Mouse (Mus musculus) CH12.LX (cell line): ENCODE results near the gene Col15a1. TPM values are rescaled to one million over a fixed set of nuclear protein-coding genes. Genes with fewer than 3 reads are reported as not detected.

ENCODE experiments used
- DNase-seq: peaks from one replicate; pipeline ENCODE4 v3.0.0-alpha.2; 2013; ENCODE audit errors: extremely low read depth
- H3K27ac ChIP-seq: 2 replicates; pipeline ENCODE4 v1.5.1; 2012; ENCODE audit warnings: low read depth, mild to moderate bottlenecking, control low read depth, moderate library complexity; ENCODE audit not compliant: insufficient read depth
- H3K27me3 ChIP-seq: replicated peaks from 2 replicates; pipeline ENCODE3; 2012; ENCODE audit warnings: inconsistent platforms
- H3K36me3 ChIP-seq, 2 experiments: replicated peaks in 1 of 2; 2 replicates each; pipeline versions ENCODE3 to v1.6.1; 2012; ENCODE audit warnings: inconsistent platforms in 1 of 2, low read length in 1 of 2, mild to moderate bottlenecking in 1 of 2, mixed read lengths in 1 of 2, moderate library complexity in 1 of 2; ENCODE audit not compliant: control insufficient read depth in 1 of 2, insufficient read depth in 1 of 2
- H3K4me1 ChIP-seq, 2 experiments: 2 replicates each; pipeline ENCODE4 v1.6.1; 2012; ENCODE audit warnings: inconsistent platforms in 1 of 2, moderate library complexity in 1 of 2; ENCODE audit not compliant: insufficient read depth in 2 of 2, control insufficient read depth in 1 of 2
- H3K4me2 ChIP-seq: 2 replicates; pipeline ENCODE4 v1.6.1; 2012; ENCODE audit warnings: low read depth, mild to moderate bottlenecking, control low read depth; ENCODE audit not compliant: poor library complexity, insufficient read depth, severe bottlenecking
- H3K4me3 ChIP-seq, 3 experiments: fragments of 150-350 bp in 1 of 3; sonication (generic) in 1 of 3; replicated peaks in 1 of 3; 2 replicates each; pipeline versions ENCODE3 to v1.5.1; 2011 to 2012; ENCODE audit warnings: low read depth in 2 of 3, low read length in 2 of 3, mild to moderate bottlenecking in 2 of 3, moderate library complexity in 2 of 3, control low read depth in 1 of 3, improper control_type of control experiment in 1 of 3, inconsistent platforms in 1 of 3, mixed read lengths in 1 of 3; ENCODE audit not compliant: poor library complexity in 1 of 3
- H3K79me2 ChIP-seq: replicated peaks from 2 replicates; pipeline ENCODE4 v1.6.1; 2012; ENCODE audit warnings: mild to moderate bottlenecking, moderate library complexity; ENCODE audit not compliant: control insufficient read depth, poor library complexity, insufficient read depth, severe bottlenecking; ENCODE audit errors: extremely low read depth
- H3K9ac ChIP-seq: 2 replicates; pipeline ENCODE4 v1.6.1; 2012; ENCODE audit warnings: low read depth, mild to moderate bottlenecking, control low read depth, moderate library complexity; ENCODE audit not compliant: insufficient read depth
- H3K9me3 ChIP-seq: replicated peaks from 2 replicates; pipeline ENCODE3; 2012; ENCODE audit warnings: low read length, inconsistent platforms, mixed read lengths
- BHLHE40 ChIP-seq: IDR thresholded peaks from 2 replicates; pipeline ENCODE4 v1.6.1; 2011; ENCODE audit warnings: mild to moderate bottlenecking, low read depth, low read length, improper control_type of control experiment
- CHD1 ChIP-seq: IDR thresholded peaks from 2 replicates; pipeline ENCODE4 v1.6.1; 2012; ENCODE audit warnings: low read depth, low read length, improper control_type of control experiment, inconsistent platforms
- CHD2 ChIP-seq: IDR thresholded peaks from 2 replicates; pipeline ENCODE4 v1.6.1; 2011; ENCODE audit warnings: low read length, improper control_type of control experiment
- CTCF ChIP-seq, 2 experiments: IDR thresholded peaks in 1 of 2; conservative IDR thresholded peaks in 1 of 2; 2 replicates each; pipeline ENCODE4 v1.5.1; 2011 to 2012; ENCODE audit warnings: low read depth in 2 of 2, low read length in 2 of 2, improper control_type of control experiment in 1 of 2, inconsistent platforms in 1 of 2, mild to moderate bottlenecking in 1 of 2, moderate library complexity in 1 of 2
- E2F4 ChIP-seq: IDR thresholded peaks from 2 replicates; pipeline ENCODE4 v1.6.1; 2011; ENCODE audit warnings: low read depth, low read length, improper control_type of control experiment; ENCODE audit not compliant: insufficient replicate concordance
- ELF1 ChIP-seq: IDR thresholded peaks from 2 replicates; pipeline ENCODE4 v1.6.1; 2014; ENCODE audit warnings: low read depth, mild to moderate bottlenecking, inconsistent platforms, low read length, improper control_type of control experiment
- EP300 ChIP-seq: IDR thresholded peaks from 2 replicates; pipeline ENCODE4 v1.6.1; 2011; ENCODE audit warnings: low read length, improper control_type of control experiment
- ETS1 ChIP-seq: conservative IDR thresholded peaks from 2 replicates; pipeline ENCODE4 v1.6.1; 2012; ENCODE audit warnings: low read depth, mild to moderate bottlenecking, inconsistent platforms, low read length, improper control_type of control experiment, moderate library complexity
- GABPA ChIP-seq: IDR thresholded peaks from 2 replicates; pipeline ENCODE4 v1.6.1; 2012; ENCODE audit warnings: low read depth, low read length, improper control_type of control experiment, inconsistent platforms; ENCODE audit not compliant: insufficient replicate concordance
- HCFC1 ChIP-seq: IDR thresholded peaks from 2 replicates; pipeline ENCODE4 v1.6.1; 2012; ENCODE audit warnings: low read depth, mild to moderate bottlenecking, inconsistent platforms, low read length, improper control_type of control experiment
- IRF4 ChIP-seq: IDR thresholded peaks from 2 replicates; pipeline ENCODE4 v1.6.1; 2014; ENCODE audit warnings: low read depth, mild to moderate bottlenecking, inconsistent platforms, low read length, improper control_type of control experiment
- JUN ChIP-seq: IDR thresholded peaks from 2 replicates; pipeline ENCODE4 v1.6.1; 2011; ENCODE audit warnings: low read depth, mild to moderate bottlenecking, low read length, improper control_type of control experiment, moderate library complexity; ENCODE audit not compliant: insufficient read depth
- JUND ChIP-seq: conservative IDR thresholded peaks from 2 replicates; pipeline ENCODE4 v1.6.1; 2011; ENCODE audit warnings: low read depth, low read length, improper control_type of control experiment
- KAT2A ChIP-seq: IDR thresholded peaks from 2 replicates; pipeline ENCODE4 v1.6.1; 2012; ENCODE audit warnings: low read length, improper control_type of control experiment, inconsistent platforms; ENCODE audit not compliant: insufficient replicate concordance
- MAFK ChIP-seq: IDR thresholded peaks from 2 replicates; pipeline ENCODE4 v1.6.1; 2011; ENCODE audit warnings: low read length, improper control_type of control experiment; ENCODE audit not compliant: insufficient replicate concordance
- MAX ChIP-seq: IDR thresholded peaks from 2 replicates; pipeline ENCODE4 v1.6.1; 2011; ENCODE audit warnings: low read length, improper control_type of control experiment
- MAZ ChIP-seq: IDR thresholded peaks from 2 replicates; pipeline ENCODE4 v1.6.1; 2012; ENCODE audit warnings: low read depth, mild to moderate bottlenecking, inconsistent platforms, low read length, improper control_type of control experiment, moderate library complexity
- MEF2A ChIP-seq: IDR thresholded peaks from 2 replicates; pipeline ENCODE4 v1.6.1; 2014; ENCODE audit warnings: low read depth, mild to moderate bottlenecking, inconsistent platforms, low read length, improper control_type of control experiment, borderline replicate concordance
- MXI1 ChIP-seq: IDR thresholded peaks from 2 replicates; pipeline ENCODE4 v1.6.1; 2011; ENCODE audit warnings: mild to moderate bottlenecking, low read depth, low read length, improper control_type of control experiment
- MYC ChIP-seq: IDR thresholded peaks from 2 replicates; pipeline ENCODE4 v1.6.1; 2011; ENCODE audit warnings: low read depth, mild to moderate bottlenecking, improper control_type of control experiment, low read length
- NELFE ChIP-seq: IDR thresholded peaks from 2 replicates; pipeline ENCODE4 v1.6.1; 2011; ENCODE audit warnings: low read depth, low read length, improper control_type of control experiment
- NRF1 ChIP-seq: IDR thresholded peaks from 2 replicates; pipeline ENCODE4 v1.6.1; 2014; ENCODE audit warnings: low read depth, mild to moderate bottlenecking, inconsistent platforms, low read length, improper control_type of control experiment, moderate library complexity
- PAX5 ChIP-seq: IDR thresholded peaks from 2 replicates; pipeline ENCODE4 v1.6.1; 2012; ENCODE audit warnings: low read length, inconsistent platforms, mixed read lengths
- POLR2A ChIP-seq: IDR thresholded peaks from 2 replicates; pipeline ENCODE4 v1.6.1; 2011; ENCODE audit warnings: low read depth, mild to moderate bottlenecking, improper control_type of control experiment, low read length
- POLR2AphosphoS2 ChIP-seq: IDR thresholded peaks from 2 replicates; pipeline ENCODE4 v1.6.1; 2011; ENCODE audit warnings: low read depth, low read length, improper control_type of control experiment
- RAD21 ChIP-seq: IDR thresholded peaks from 2 replicates; pipeline ENCODE4 v1.6.1; 2011; ENCODE audit warnings: low read depth, mild to moderate bottlenecking, low read length, improper control_type of control experiment, moderate library complexity
- RCOR1 ChIP-seq: conservative IDR thresholded peaks from 2 replicates; pipeline ENCODE4 v1.6.1; 2012; ENCODE audit warnings: low read depth, mild to moderate bottlenecking, inconsistent platforms, low read length, improper control_type of control experiment
- SIN3A ChIP-seq: IDR thresholded peaks from 2 replicates; pipeline ENCODE4 v1.6.1; 2012; ENCODE audit warnings: low read length, improper control_type of control experiment, inconsistent platforms
- SMC3 ChIP-seq: IDR thresholded peaks from 2 replicates; pipeline ENCODE4 v1.6.1; 2011; ENCODE audit warnings: low read depth, low read length, improper control_type of control experiment
- TBP ChIP-seq: conservative IDR thresholded peaks from 2 replicates; pipeline ENCODE4 v1.6.1; 2011; ENCODE audit warnings: low read depth, low read length, improper control_type of control experiment
- TCF12 ChIP-seq: IDR thresholded peaks from 2 replicates; pipeline ENCODE4 v1.6.1; 2014; ENCODE audit warnings: low read depth, mild to moderate bottlenecking, inconsistent platforms, low read length, improper control_type of control experiment
- UBTF ChIP-seq: IDR thresholded peaks from 2 replicates; pipeline ENCODE4 v1.6.1; 2012; ENCODE audit warnings: low read depth, mild to moderate bottlenecking, inconsistent platforms, low read length, improper control_type of control experiment, moderate library complexity
- USF1 ChIP-seq: IDR thresholded peaks from 2 replicates; pipeline ENCODE4 v1.6.1; 2014; ENCODE audit warnings: low read depth, mild to moderate bottlenecking, inconsistent platforms, low read length, improper control_type of control experiment
- USF2 ChIP-seq: conservative IDR thresholded peaks from 2 replicates; pipeline ENCODE4 v1.6.1; 2011; ENCODE audit warnings: low read depth, low read length, improper control_type of control experiment
- ZC3H11A ChIP-seq: IDR thresholded peaks from 2 replicates; pipeline ENCODE4 v1.6.1; 2012; ENCODE audit warnings: low read depth, mild to moderate bottlenecking, inconsistent platforms, low read length, improper control_type of control experiment
- ZKSCAN1 ChIP-seq: IDR thresholded peaks from 2 replicates; pipeline ENCODE4 v1.6.1; 2012; ENCODE audit warnings: low read depth, inconsistent platforms, low read length, improper control_type of control experiment, borderline replicate concordance
- ZMIZ1 ChIP-seq: IDR thresholded peaks from 2 replicates; pipeline ENCODE4 v1.6.1; 2012; ENCODE audit warnings: low read depth, mild to moderate bottlenecking, inconsistent platforms, low read length, improper control_type of control experiment
- ZNF384 ChIP-seq: IDR thresholded peaks from 2 replicates; pipeline ENCODE4 v1.6.1; 2012; ENCODE audit warnings: low read depth, low read length, improper control_type of control experiment, inconsistent platforms
- dilution Hi-C: fragments of 300-500 bp; cut with MboI; formaldehyde crosslinking; loops from 2 replicates; pipeline ENCODE4 v1.14.3; 2020; ENCODE audit warnings: low sequenced_read_pairs; ENCODE audit not compliant: extremely low pct_unique_long_range_greater_than_20kb, extremely low pct_ligation_motif_present
- in situ Hi-C: fragments of 300-500 bp; cut with MboI; formaldehyde crosslinking; loops from 3 replicates; pipeline ENCODE4 v1.14.3; 2019; ENCODE audit warnings: low sequenced_read_pairs, low pct_ligation_motif_present, low pct_unique_long_range_greater_than_20kb, mixed read lengths
- polyA plus RNA-seq: library from polyadenylated mRNA; unstranded; fragments of >175 nt; gene quantifications from 2 replicates; pipeline ENCODE4 v1.2.1, GENCODE M21; 2012; ENCODE audit warnings: low read depth; ENCODE audit not compliant: insufficient read length
- total RNA-seq, 2 experiments: library from RNA; depleted of rRNA; stranded (reverse); fragments of 300-350 nt in 1 of 2; fragments of >200 nt in 1 of 2; gene quantifications; 2 replicates each; pipeline ENCODE4 v1.2.3; 2012 to 2014

Gene Col15a1
- total and polyA plus RNA-seq, 3 experiments, result 0.08 to 2.2 (median 0.68) TPM

GRCm38 (mm10) chr4:47251069-47251468, 43.1 kb downstream of the Col15a1 start:
- no peaks in the 10 kb centered on the region for H3K27me3 ChIP-seq
- H3K4me3 ChIP-seq, result no peak overlapping the region
- DNase-seq, result peak; percentile 99
- dilution Hi-C loops (no loop called here), in situ Hi-C loops (loop anchor here (5.0 kb wide), 1 partner anchor 146 kb away; no protein-coding TSS in a partner anchor)
- peak overlapping the region; percentile 68 for H3K4me2 ChIP-seq
- H3K9me3 ChIP-seq, result peaks cover 16% of the 10 kb centered on the region
- TF ChIP-seq NRF1, result 0 out of 2 replicates have a peak, but pooled peaks have one; percentile 36
- peak; percentile 99 for TF ChIP-seq MYC
- TF ChIP-seq SIN3A, result peak; percentile 99
- no peak for TF ChIP-seq PAX5
- peak; percentile 43 for TF ChIP-seq USF2
- TF ChIP-seq KAT2A, result no peak
- TF ChIP-seq EP300, result peak; percentile 96
- TF ChIP-seq NELFE, result no peak; the same call in 1 of the 2 replicates
- 0 out of 2 replicates have a peak, but pooled peaks have one; percentile 42 for TF ChIP-seq JUN
- no peak for TF ChIP-seq CHD1
- TF ChIP-seq MXI1, result peak; percentile 99
- TF ChIP-seq ELF1, result 0 out of 2 replicates have a peak, but pooled peaks have one; percentile 19
- no peak; the same call in 1 of the 2 replicates for TF ChIP-seq HCFC1
- no peak for TF ChIP-seq MAFK
- TF ChIP-seq GABPA, result no peak
- TF ChIP-seq ZMIZ1, result peak; percentile 54; the same call in 1 of the 2 replicates
- TF ChIP-seq SMC3, result peak; percentile 87
- TF ChIP-seq USF1, result peak; percentile 73
- peak; percentile 67; the same call in 1 of the 2 replicates for TF ChIP-seq TCF12
- TF ChIP-seq POLR2AphosphoS2, result no peak
- TF ChIP-seq ZKSCAN1, result no peak
- TF ChIP-seq CHD2, result peak; percentile 51
- peak; percentile 96 for TF ChIP-seq IRF4
- peak; percentile 57 for TF ChIP-seq MAZ
- TF ChIP-seq POLR2A, result no peak
- peak; percentile 73 for TF ChIP-seq RAD21
- TF ChIP-seq E2F4, result peak; percentile 37; the same call in 1 of the 2 replicates
- TF ChIP-seq ZC3H11A, result peak; percentile 6; the same call in 1 of the 2 replicates
- TF ChIP-seq ETS1, result peak; percentile 73
- peak; percentile 58 to 85 for TF ChIP-seq CTCF (conservative IDR thresholded peaks at IDR 0.05 in 1 of 2, IDR thresholded peaks at IDR 0.05 in 1 of 2; ENCODE audit: low read depth in 2 of 2, low read length in 2 of 2)
- TF ChIP-seq RCOR1, result peak; percentile 84
- TF ChIP-seq ZNF384, result no peak; the same call in 1 of the 2 replicates
- 0 out of 2 replicates have a peak, but pooled peaks have one; percentile 22 for TF ChIP-seq TBP
- peak; percentile 93 for TF ChIP-seq MEF2A
- TF ChIP-seq UBTF, result 0 out of 2 replicates have a peak, but pooled peaks have one; percentile 58
- peak; percentile 56; the same call in 1 of the 2 replicates for TF ChIP-seq BHLHE40
- peak; percentile 99 for TF ChIP-seq MAX
- peak; percentile 35; the same call in 1 of the 2 replicates for TF ChIP-seq JUND
- no peaks in the 10 kb centered on the region for H3K36me3 ChIP-seq
- no peak overlapping the region for H3K9ac ChIP-seq
- peaks cover 23 to 74% of the 10 kb centered on the region in 2 experiments; a peak in 3 of 4 replicates for H3K4me1 ChIP-seq
- 0 out of 2 replicates have a peak overlapping the region, but pooled peaks have one; percentile 16 for H3K27ac ChIP-seq
- H3K79me2 ChIP-seq, result no peaks in the 10 kb centered on the region
